Mouse (Mus musculus) hematopoietic stem cell, adult 5-6 weeks (primary cell): ENCODE data around the gene Actn2. TPM values are rescaled to one million over a fixed set of nuclear protein-coding genes. Genes with fewer than 3 reads are reported as not detected.

Experiments
- total RNA-seq: library from RNA; stranded (forward); fragments of 172-1452, 232-1000 nt; gene quantifications from 2 replicates; pipeline ENCODE4 v1.2.3, GENCODE M21; 2017

Gene Actn2
- total RNA-seq, 1 experiment from 2014 or later = 0.60 TPM

Other genes with a start within 250 kb of the Actn2 start
- gene Ryr2, start 233.8 kb downstream of the Actn2 start, total RNA-seq = not detected in 2 replicates
- 41.3 and 41.6 TPM in 2 replicates for gene Mtr, start 82.6 kb downstream of the Actn2 start, total RNA-seq
- gene Heatr1, start 54.3 kb upstream of the Actn2 start, total RNA-seq = 77.2 and 90.0 TPM in 2 replicates
- gene Lgals8, start 124.2 kb upstream of the Actn2 start, total RNA-seq = 94.2 and 103 TPM in 2 replicates
- gene Edaradd, start 179.7 kb upstream of the Actn2 start, total RNA-seq = 0.45 and 1.1 TPM in 2 replicates
- gene Ero1lb, start 225.1 kb upstream of the Actn2 start, total RNA-seq = 7.4 and 10.3 TPM in 2 replicates